Mouse (Mus musculus): ENCODE results near the gene Sp1. TPM values are rescaled to one million over a fixed set of nuclear protein-coding genes. Genes with fewer than 3 reads are reported as not detected.

Sp1 gene
- total RNA-seq, 1 experiment from 2014 or later = 82.8 TPM

DNA sequence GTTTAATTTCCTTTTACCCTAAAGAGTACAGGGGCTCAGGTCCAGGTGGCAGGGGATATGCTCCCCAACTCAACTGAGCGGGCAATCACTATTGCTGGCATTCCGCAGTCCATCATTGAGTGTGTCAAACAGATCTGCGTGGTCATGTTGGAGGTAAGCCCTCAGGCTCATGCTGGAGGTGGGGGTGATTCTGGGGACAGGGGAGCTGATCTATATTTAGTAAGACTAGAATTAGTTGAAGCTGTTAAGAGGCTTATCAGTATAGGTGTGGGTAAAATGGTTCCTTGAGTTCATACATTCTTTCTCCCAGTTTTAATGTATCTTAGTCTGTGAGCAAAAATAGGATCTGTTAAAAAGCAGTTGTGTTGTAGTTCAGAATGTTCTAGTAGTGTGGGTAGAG lies 77.2 kb downstream of the Sp1 start:
- DNase-seq = no peak

GRCm38 (mm10) chr15:102485853-102486252 lies 79.9 kb downstream of the Sp1 start:
- DNase-seq = no peak

Other genes with a start within 250 kb of the Sp1 start
- gene Zfp740, start 202.9 kb upstream of the Sp1 start, total RNA-seq (2021) = 61.4 and 80.4 TPM in 2 replicates
- 76.1 and 76.8 TPM in 2 replicates for gene Csad, start 201.4 kb upstream of the Sp1 start, total RNA-seq (2021)
- 1.5 and 2.0 TPM in 2 replicates for gene Itgb7, start 174.2 kb upstream of the Sp1 start, total RNA-seq (2021)
- gene Rarg, start 148.6 kb upstream of the Sp1 start, total RNA-seq (2021) = 21.5 and 25.7 TPM in 2 replicates
- 0.15 TPM in 1 of 2 replicates, not detected in the other for gene Gm9918, start 135.6 kb upstream of the Sp1 start, total RNA-seq (2021)
- gene Mfsd5, start 126.7 kb upstream of the Sp1 start, total RNA-seq (2021) = 36.3 and 36.7 TPM in 2 replicates
- gene Espl1, start 109.9 kb upstream of the Sp1 start, total RNA-seq (2021) = 4.1 and 6.3 TPM in 2 replicates
- 379 TPM in 2 replicates for gene Pfdn5, start 80.0 kb upstream of the Sp1 start, total RNA-seq (2021)
- gene Myg1, start 74.4 kb upstream of the Sp1 start, total RNA-seq (2021) = 72.4 and 77.8 TPM in 2 replicates
- gene Aaas, start 55.4 kb upstream of the Sp1 start, total RNA-seq (2021) = 14.4 and 24.0 TPM in 2 replicates
- gene Sp7, start 39.0 kb upstream of the Sp1 start, total RNA-seq (2021) = 0.15 TPM in 1 of 2 replicates, not detected in the other
- gene Amhr2, start 39.2 kb downstream of the Sp1 start, total RNA-seq (2021) = 1.4 and 1.9 TPM in 2 replicates
- gene Prr13, start 52.9 kb downstream of the Sp1 start, total RNA-seq (2021) = 100 and 158 TPM in 2 replicates
- gene Pcbp2, start 64.4 kb downstream of the Sp1 start, total RNA-seq (2021) = 747 and 809 TPM in 2 replicates
- gene Gm10337, start 97.6 kb downstream of the Sp1 start, total RNA-seq (2021) = not detected in 2 replicates
- gene Map3k12, start 110.9 kb downstream of the Sp1 start, total RNA-seq (2021) = 8.1 and 12.0 TPM in 2 replicates
- 42.4 and 48.9 TPM in 2 replicates for gene Tarbp2, start 112.0 kb downstream of the Sp1 start, total RNA-seq (2021)
- 3.4 and 6.6 TPM in 2 replicates for gene Npff, start 118.8 kb downstream of the Sp1 start, total RNA-seq (2021)
- gene Gm28047, start 218.9 kb downstream of the Sp1 start, total RNA-seq (2021) = 2.2 TPM in 1 of 2 replicates, not detected in the other
- 78.0 and 81.1 TPM in 2 replicates for gene Atf7, start 219.3 kb downstream of the Sp1 start, total RNA-seq (2021)

Data from adrenal gland, postnatal 25 days (tissue).